In the genomic region with DNA sequence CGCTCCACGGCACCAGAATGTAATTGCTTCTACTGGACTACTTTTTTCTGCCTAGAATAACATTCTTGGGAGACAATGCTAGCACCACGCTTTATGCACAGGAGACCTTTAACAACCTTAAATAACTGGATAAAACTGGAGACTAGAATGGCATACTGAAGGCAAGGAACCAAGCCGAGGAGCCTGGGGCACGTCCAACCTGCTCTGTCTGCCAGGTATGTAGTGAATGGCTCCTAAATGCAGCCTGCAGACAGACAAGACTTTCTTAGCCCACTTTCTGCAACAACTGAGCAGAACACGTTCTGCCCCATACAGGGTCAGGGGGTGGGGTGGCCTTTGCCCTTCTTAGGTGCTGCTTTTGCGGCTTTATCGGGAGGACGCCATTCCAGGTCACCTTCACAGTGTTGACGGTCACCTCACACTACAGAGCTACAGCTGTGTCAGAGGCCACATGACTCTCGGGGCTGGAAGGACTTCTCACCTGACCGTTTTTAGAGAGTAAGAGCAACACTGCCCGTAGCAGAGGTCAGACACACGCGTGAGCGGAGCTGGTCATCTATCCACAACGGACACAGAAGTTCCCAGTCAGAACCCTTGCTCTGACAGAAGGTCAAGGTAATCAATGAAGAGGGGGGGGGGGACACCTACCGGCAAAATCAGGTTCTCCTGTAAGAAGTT, we compare ENCODE assay signal across 27 mouse cellular contexts. TPM values are rescaled to one million over a fixed set of nuclear protein-coding genes. Genes with fewer than 3 reads are reported as not detected.
DNase-seq lines count a peak whose midpoint lies in the region; ATAC-seq and TF ChIP-seq lines count a peak whose summit lies in the region.
"Had no signal": no experiment of that assay in that cellular context is flagged by ENCODE, and none has a peak within 500 bp of the region (broad histone marks: within the 10 kb centered on the region; RNA-seq: fewer than 3 reads in every experiment).

No protein-coding gene starts in this region.

- H3K9me3 ChIP-seq in kidney, embryonic 16.5 days (ENCODE audit: low read length): no peaks in the 10 kb centered on the region
- H3K9me3 ChIP-seq in kidney, embryonic 15.5 days (replicated peaks): no peaks in the 10 kb centered on the region
- H3K9me3 ChIP-seq: forebrain, embryonic 13.5 days; heart, embryonic 15.5 days; hindbrain, embryonic 10.5 days; intestine, embryonic 15.5 days; limb, embryonic 12.5 days; liver, embryonic 15.5 days; midbrain, embryonic 10.5 days; neural tube, embryonic 13.5 days had no signal

- H3K36me3 ChIP-seq in kidney, embryonic 16.5 days (ENCODE audit: insufficient read depth, low read length): no peaks in the 10 kb centered on the region
- H3K36me3 ChIP-seq in kidney, embryonic 15.5 days: no peaks in the 10 kb centered on the region
- H3K36me3 ChIP-seq: heart, embryonic 15.5 days; hindbrain, embryonic 10.5 days; intestine, embryonic 15.5 days; limb, embryonic 12.5 days; liver, embryonic 15.5 days; midbrain, embryonic 10.5 days; neural tube, embryonic 13.5 days had no signal

- H3K27me3 ChIP-seq in kidney, embryonic 16.5 days (ENCODE audit: insufficient read depth, low read length): no peaks in the 10 kb centered on the region
- H3K27me3 ChIP-seq in kidney, embryonic 15.5 days: no peaks in the 10 kb centered on the region
- H3K27me3 ChIP-seq: forebrain, embryonic 13.5 days; heart, embryonic 15.5 days; intestine, embryonic 15.5 days; limb, embryonic 12.5 days; liver, embryonic 15.5 days; neural tube, embryonic 13.5 days had no signal

- no peak for ATAC-seq in kidney, embryonic 16.5 days (ENCODE audit: low FRiP score, low TSS enrichment)
- ATAC-seq in kidney, embryonic 15.5 days (replicated peaks; ENCODE audit: low FRiP score): no peak
- ATAC-seq: forebrain, embryonic 13.5 days; hindbrain, embryonic 16.5 days; intestine, embryonic 15.5 days; lung, postnatal 0 days; midbrain, embryonic 16.5 days had no signal

- H3K4me3 ChIP-seq in gastrocnemius, adult 2 months: peak overlapping the region; percentile 21; the same call in 1 of the 2 replicates
- H3K4me3 ChIP-seq in kidney, embryonic 16.5 days (ENCODE audit: low read length): no peak overlapping the region
- no peak overlapping the region for H3K4me3 ChIP-seq in kidney, embryonic 15.5 days (replicated peaks)
- H3K4me3 ChIP-seq: forebrain, embryonic 13.5 days; heart, embryonic 15.5 days; hindbrain, embryonic 10.5 days; intestine, embryonic 15.5 days; layer of hippocampus, adult 2 months; limb, embryonic 12.5 days; liver, embryonic 15.5 days; midbrain, embryonic 10.5 days; myocyte; neural tube, embryonic 13.5 days had no signal

- peaks cover 5% of the 10 kb centered on the region for H3K4me1 ChIP-seq in kidney, embryonic 16.5 days (ENCODE audit: insufficient read depth, low read length)
- H3K4me1 ChIP-seq in kidney, embryonic 15.5 days: peaks cover 9% of the 10 kb centered on the region
- H3K4me1 ChIP-seq: heart, embryonic 15.5 days; hindbrain, embryonic 10.5 days; liver, embryonic 15.5 days; neural tube, embryonic 13.5 days had no signal

- no peak for TF ChIP-seq CTCF in gastrocnemius, adult 2 months (IDR thresholded peaks at IDR 0.05)

- peak overlapping the region; percentile 69 for H3K27ac ChIP-seq in gastrocnemius, adult 2 months
- no peak overlapping the region for H3K27ac ChIP-seq in kidney, embryonic 16.5 days (ENCODE audit: low read length)
- H3K27ac ChIP-seq in kidney, embryonic 15.5 days: peak overlapping the region; percentile 48
- H3K27ac ChIP-seq: forebrain, embryonic 13.5 days; heart, embryonic 15.5 days; hindbrain, embryonic 10.5 days; intestine, embryonic 15.5 days; layer of hippocampus, adult 2 months; limb, embryonic 12.5 days; liver, embryonic 15.5 days; macrophage; midbrain, embryonic 10.5 days; neural tube, embryonic 13.5 days had no signal

- no peak overlapping the region for H3K9ac ChIP-seq in kidney, embryonic 16.5 days (replicated peaks; ENCODE audit: low read length)
- no peak overlapping the region for H3K9ac ChIP-seq in kidney, embryonic 15.5 days
- H3K9ac ChIP-seq: forebrain, embryonic 13.5 days; heart, embryonic 15.5 days; intestine, embryonic 15.5 days; limb, embryonic 12.5 days; liver, embryonic 15.5 days; neural tube, embryonic 13.5 days had no signal

- H3K4me2 ChIP-seq in kidney, embryonic 16.5 days (replicated peaks; ENCODE audit: low read depth, low read length): no peak overlapping the region
- no peak overlapping the region for H3K4me2 ChIP-seq in kidney, embryonic 15.5 days
- H3K4me2 ChIP-seq: forebrain, embryonic 13.5 days; heart, embryonic 15.5 days; intestine, embryonic 15.5 days; limb, embryonic 12.5 days; liver, embryonic 15.5 days; neural tube, embryonic 13.5 days had no signal

- 67% methylated on average over 18 of the region's 18 CpGs for whole genome bisulfite sequencing in kidney, embryonic 16.5 days
- 68% methylated on average over 18 of the region's 18 CpGs for WGBS in kidney, embryonic 15.5 days

- DNase-seq in gastrocnemius, adult 2 months: no peak
- no peak for DNase-seq in gastrocnemius, adult 8-10 months (ENCODE audit: low spot score in 2 of 2)
- DNase-seq in kidney, adult 18-20 months: peak; percentile 51
- DNase-seq in yolk sac, embryonic 10.5 days (ENCODE audit: low spot score): peak; percentile 37
- no peak for DNase-seq in layer of hippocampus, adult 18-20 months (ENCODE audit: low spot score in 2 of 2)
- DNase-seq: adrenal gland, postnatal 25 days; cerebellum, adult 9-10 months; gastrocnemius, postnatal 10 days; retina, postnatal 1 day; right cerebral cortex, postnatal 4 days; thymus, postnatal 14 days had no signal

- intact Hi-C loops in gastrocnemius, adult 2 months (cut with DNase I): no loop called here

RNA-seq across cellular contexts. Expression of gene Uspl1, which starts 27.1 kb away (rescaled TPM):
- 10 to 100 TPM; 29.8 to 32.6 TPM for total RNA-seq in gastrocnemius, adult 2 months (2021)
- total RNA-seq in gastrocnemius, adult 8-10 months (2022): 10 to 100 TPM; 29.8 to 41.7 (median 32.2) TPM
- 41.1 and 45.2 TPM in 2 replicates for polyA plus RNA-seq in kidney, embryonic 16.5 days (2015; fragmentation: Nextera tagmentation; extraction: Ambion mirVana)
- polyA plus RNA-seq in kidney, embryonic 15.5 days (2015; fragmentation: Nextera tagmentation; extraction: Ambion mirVana): 40.0 and 44.8 TPM in 2 replicates
- total RNA-seq in layer of hippocampus, adult 18-20 months (2021): 10 to 100 TPM; 37.9 to 38.3 TPM

RNA-seq across cellular contexts. Expression of gene Hmgb1, which starts 27.3 kb away (rescaled TPM):
- total RNA-seq in gastrocnemius, adult 2 months (2021): 100 to 1,000 TPM in 1 of 2 experiments, 10 to 100 TPM in 1; 99.8 to 112 TPM
- 100 to 1,000 TPM in 3 of 4 experiments, 10 to 100 TPM in 1; 90.7 to 109 (median 107) TPM for total RNA-seq in gastrocnemius, adult 8-10 months (2022)
- polyA plus RNA-seq in kidney, embryonic 16.5 days (2015; fragmentation: Nextera tagmentation; extraction: Ambion mirVana): 1,366 and 1,384 TPM in 2 replicates
- polyA plus RNA-seq in kidney, embryonic 15.5 days (2015; fragmentation: Nextera tagmentation; extraction: Ambion mirVana): 1,463 and 1,782 TPM in 2 replicates
- 100 to 1,000 TPM; 127 to 133 TPM for total RNA-seq in layer of hippocampus, adult 18-20 months (2021)

Comparison
In these comparisons a context has a peak if more than half of its experiments do, and no peak if none do; other contexts are left out.
1. DNase-seq: peak in kidney, adult 18-20 months (single experiment) and yolk sac, embryonic 10.5 days (single experiment); none in gastrocnemius, adult 2 months (single experiment), gastrocnemius, adult 8-10 months (0 of 2) and layer of hippocampus, adult 18-20 months (0 of 2).